Mouse (Mus musculus) hematopoietic stem cell, adult 5-6 weeks (primary cell): ENCODE data around the gene Acbd4. TPM values are rescaled to one million over a fixed set of nuclear protein-coding genes. Genes with fewer than 3 reads are reported as not detected.

Experiments used
- ATAC-seq, 2 experiments: fragments of 125-278 bp in 1 of 2; replicated peaks in 1 of 2; 2 replicates each; pipeline ENCODE4 v1.8.0; 2016 to 2017; ENCODE audit warnings: inconsistent platforms in 2 of 2, mild to moderate bottlenecking in 2 of 2, moderate number of reproducible peaks in 2 of 2, low read depth in 1 of 2, moderate TSS enrichment in 1 of 2; ENCODE audit not compliant: low FRiP score in 2 of 2, poor library complexity in 2 of 2, severe bottlenecking in 2 of 2, insufficient read depth in 1 of 2, low TSS enrichment in 1 of 2
- total RNA-seq: library from RNA; stranded (forward); fragments of 172-1452, 232-1000 nt; gene quantifications from 2 replicates; pipeline ENCODE4 v1.2.3, GENCODE M21; 2017

The Acbd4 gene
- total RNA-seq, 1 experiment from 2014 or later = 16.8 TPM

- peak; percentile 97 to 98 for ATAC-seq
Measured at GRCm38 (mm10) chr11:103158621-103159478, 57.4 kb downstream of the Acbd4 start.

GRCm38 (mm10) chr11:103160738-103161137 lies 59.3 kb downstream of the Acbd4 start:
- ATAC-seq = no peak

DNA sequence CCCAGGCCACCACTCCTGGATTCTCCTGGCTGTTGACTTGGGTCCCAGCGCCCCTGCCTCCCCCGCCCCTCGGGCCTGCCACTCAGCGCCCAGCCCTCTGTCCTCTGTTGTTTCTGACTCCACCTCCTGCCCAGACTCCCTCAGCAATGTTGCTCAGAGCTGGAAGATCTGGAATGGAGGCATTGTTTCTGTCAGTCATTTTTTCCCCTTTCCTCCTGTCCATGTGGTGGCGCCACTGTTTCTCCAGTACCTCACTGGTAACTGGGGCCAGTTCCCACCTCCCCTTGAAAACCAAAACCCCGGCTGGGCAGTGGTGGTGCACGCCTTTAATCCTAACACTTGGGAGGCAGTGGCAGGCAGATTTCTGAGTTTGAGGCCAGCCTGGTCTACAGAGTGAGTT lies 60.0 kb downstream of the Acbd4 start:
- ATAC-seq = no peak

Other genes with a start within 250 kb of the Acbd4 start
- gene Eftud2, start 220.7 kb upstream of the Acbd4 start, total RNA-seq = 116 and 122 TPM in 2 replicates
- 1.5 TPM in 1 of 2 replicates, not detected in the other for gene Ccdc103, start 220.5 kb upstream of the Acbd4 start, total RNA-seq
- gene Fam187a, start 216.5 kb upstream of the Acbd4 start, total RNA-seq = not detected in 2 replicates
- gene Gfap, start 200.8 kb upstream of the Acbd4 start, total RNA-seq = 0.55 TPM in 1 of 2 replicates, not detected in the other
- 18.7 and 19.4 TPM in 2 replicates for gene Kif18b, start 176.6 kb upstream of the Acbd4 start, total RNA-seq
- not detected in 2 replicates for gene C1ql1, start 155.0 kb upstream of the Acbd4 start, total RNA-seq
- 26.8 and 33.6 TPM in 2 replicates for gene Nmt1, start 73.5 kb upstream of the Acbd4 start, total RNA-seq
- 18.0 and 21.1 TPM in 2 replicates for gene Dcakd, start 73.3 kb upstream of the Acbd4 start, total RNA-seq
- 0.15 and 0.75 TPM in 2 replicates for gene Plcd3, start within 50 bp of the Acbd4 start, total RNA-seq
- gene Hexim1, start 14.5 kb downstream of the Acbd4 start, total RNA-seq = 34.1 and 55.9 TPM in 2 replicates
- gene Hexim2, start 30.7 kb downstream of the Acbd4 start, total RNA-seq = 1.1 and 2.4 TPM in 2 replicates
- gene Fmnl1, start 69.4 kb downstream of the Acbd4 start, total RNA-seq = 47.6 and 62.4 TPM in 2 replicates
- gene 1700023F06Rik, start 106.9 kb downstream of the Acbd4 start, total RNA-seq = not detected in 2 replicates
- not detected in 2 replicates for gene Spata32, start 116.8 kb downstream of the Acbd4 start, total RNA-seq
- gene Map3k14, start 165.8 kb downstream of the Acbd4 start, total RNA-seq = 4.4 and 10.6 TPM in 2 replicates